Mouse (Mus musculus) left cerebral cortex, adult 2 months (tissue): ENCODE measurements around the gene Tprn. TPM values are rescaled to one million over a fixed set of nuclear protein-coding genes. Genes with fewer than 3 reads are reported as not detected.

Source experiments
- DNase-seq, 2 experiments: peaks; one replicate each; pipeline ENCODE4 v3.0.0; 2021 to 2022; ENCODE audit warnings: low spot score in 2 of 2, mixed read lengths in 1 of 2; ENCODE audit errors: extremely low spot score in 1 of 2
- H3K27ac ChIP-seq: fragments of 200-600 bp; 2 replicates; pipeline ENCODE4 v1.8.1; 2022
- H3K4me3 ChIP-seq: fragments of 200-600 bp; 2 replicates; pipeline ENCODE4 v1.8.1; 2022
- CTCF ChIP-seq: fragments of 200-600 bp; IDR thresholded peaks from 2 replicates; pipeline ENCODE4 v1.8.1; 2022; ENCODE audit warnings: antibody characterized with exemption, mild to moderate bottlenecking, moderate library complexity
- intact Hi-C: fragments of 180-260 bp; cut with DNase I; formaldehyde crosslinking; loops from one replicate; pipeline ENCODE4 v1.15.1; 2025
- total RNA-seq, 2 experiments: library from RNA; stranded (reverse); gene quantifications; 2 replicates each; pipeline ENCODE4 v1.2.3; 2021

Tprn gene
- total RNA-seq, 2 experiments from 2014 or later = 20.9 to 21.8 TPM

- no peak for DNase-seq
- no peak for TF ChIP-seq CTCF
- intact Hi-C loops = no loop called here
- Histone ChIP-seq H3K4me3 (peak within 1 kb of the TSS; percentile 13; the same call in 1 of the 2 replicates), H3K27ac (peak within 1 kb of the TSS; percentile 58)
Observed at GRCm38 (mm10) chr2:25289651-25290050, 27.2 kb downstream of the Tprn start, which contains the start of gene Lrrc26. Gene Lrrc26, plus strand, starts transcription at chr2:25289915.

- DNase-seq = peak; percentile 67 to 69
- H3K27ac ChIP-seq = peak overlapping the region; percentile 58
- intact Hi-C loops = no loop called here
- peak overlapping the region; percentile 13; the same call in 1 of the 2 replicates for H3K4me3 ChIP-seq
- no peak for TF ChIP-seq CTCF
Observed at GRCm38 (mm10) chr2:25290101-25290815, 27.8 kb downstream of the Tprn start.

- intact Hi-C loops = no loop called here
- Histone ChIP-seq H3K4me3 (no peak overlapping the region), H3K27ac (peak overlapping the region; percentile 58)
- TF ChIP-seq CTCF = no peak
- DNase-seq = peak in 1 of 2 experiments; percentile 44
Observed at GRCm38 (mm10) chr2:25290816-25291130, 28.4 kb downstream of the Tprn start.

GRCm38 (mm10) chr2:25291184-25292053 is 29.0 kb downstream of the Tprn start:
- DNase-seq = peak in 1 of 2 experiments; percentile 40
- Histone ChIP-seq H3K4me3 (no peak overlapping the region), H3K27ac (peak overlapping the region; percentile 58)
- peak; percentile 28 for TF ChIP-seq CTCF
- intact Hi-C loops = no loop called here

GRCm38 (mm10) chr2:25292054-25292544 is 29.7 kb downstream of the Tprn start:
- Histone ChIP-seq H3K27ac (peak overlapping the region; percentile 58), H3K4me3 (peak overlapping the region; percentile 13; the same call in 1 of the 2 replicates)
- no peak for TF ChIP-seq CTCF
- DNase-seq = no peak
- intact Hi-C loops = no loop called here

- TF ChIP-seq CTCF = peak; percentile 94
- peak overlapping the region; percentile 13; the same call in 1 of the 2 replicates for H3K4me3 ChIP-seq
- intact Hi-C loops = no loop called here
- DNase-seq = peak; percentile 66 to 72
- H3K27ac ChIP-seq = peak overlapping the region; percentile 58
Observed at GRCm38 (mm10) chr2:25292856-25293255, 30.4 kb downstream of the Tprn start.

GRCm38 (mm10) chr2:25293706-25294105 is 31.3 kb downstream of the Tprn start:
- Histone ChIP-seq H3K4me3 (no peak overlapping the region), H3K27ac (no peak overlapping the region)
- no peak for TF ChIP-seq CTCF
- DNase-seq = no peak
- intact Hi-C loops = no loop called here

GRCm38 (mm10) chr2:25297093-25297492 is 34.7 kb downstream of the Tprn start:
- Histone ChIP-seq H3K4me3 (no peak overlapping the region), H3K27ac (no peak overlapping the region)
- no peak for TF ChIP-seq CTCF
- no peak for DNase-seq
- intact Hi-C loops = no loop called here

GRCm38 (mm10) chr2:25298046-25298445 is 35.6 kb downstream of the Tprn start:
- Histone ChIP-seq H3K4me3 (no peak overlapping the region), H3K27ac (no peak overlapping the region)
- no peak for DNase-seq
- no peak for TF ChIP-seq CTCF
- intact Hi-C loops = no loop called here

GRCm38 (mm10) chr2:25303452-25303851 is 41.0 kb downstream of the Tprn start:
- Histone ChIP-seq H3K27ac (no peak overlapping the region), H3K4me3 (no peak overlapping the region)
- DNase-seq = no peak
- no peak for TF ChIP-seq CTCF
- intact Hi-C loops = no loop called here

GRCm38 (mm10) chr2:25303931-25304656 is 41.7 kb downstream of the Tprn start:
- intact Hi-C loops = no loop called here
- no peak overlapping the region for H3K4me3 ChIP-seq
- DNase-seq = no peak
- 0 out of 2 replicates have a peak overlapping the region, but pooled peaks have one; percentile 24 for H3K27ac ChIP-seq
- no peak for TF ChIP-seq CTCF
